Mouse (Mus musculus): ENCODE measurements around the gene Chit1. TPM values are rescaled to one million over a fixed set of nuclear protein-coding genes. Genes with fewer than 3 reads are reported as not detected.

The Chit1 gene
- total RNA-seq, 2 experiments from 2014 or later = 0.22 TPM; not detected in 1

DNA sequence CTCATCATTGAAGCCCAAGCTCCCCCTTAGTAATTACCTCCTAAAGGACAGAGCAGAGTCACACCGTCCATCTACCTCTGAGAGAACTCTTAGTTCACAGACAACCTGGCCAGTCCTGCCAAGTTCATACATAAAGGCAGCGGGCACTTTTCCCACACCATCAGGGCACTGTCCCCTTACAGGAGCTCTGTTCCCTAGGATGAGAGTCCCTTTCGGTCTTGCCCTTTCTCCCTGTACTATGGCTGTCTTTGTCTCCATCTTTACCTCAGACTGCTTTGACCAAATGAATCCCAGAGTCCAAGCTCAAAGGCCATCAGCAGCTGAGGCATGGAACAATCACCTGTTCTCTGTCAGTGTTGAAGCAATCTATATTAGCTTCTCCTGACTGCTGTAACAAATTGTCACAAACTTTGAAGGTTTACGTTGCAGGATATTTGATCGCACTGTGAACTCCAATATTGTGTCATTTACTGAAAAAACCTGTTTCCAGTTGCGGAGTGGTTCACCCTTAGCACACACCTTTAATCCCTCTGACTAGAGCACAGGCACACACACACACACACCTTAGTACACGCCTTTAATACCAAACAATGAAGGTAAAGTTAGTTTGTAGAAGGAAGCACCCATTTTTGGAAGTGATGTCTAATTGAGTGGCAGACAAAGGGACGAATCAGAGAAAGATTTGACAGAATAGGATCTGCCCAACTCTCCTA, 58.1 kb downstream of the Chit1 start:
- no peak for DNase-seq (ENCODE audit: extremely low spot score in 1 of 2, low spot score in 1 of 2)

DNA sequence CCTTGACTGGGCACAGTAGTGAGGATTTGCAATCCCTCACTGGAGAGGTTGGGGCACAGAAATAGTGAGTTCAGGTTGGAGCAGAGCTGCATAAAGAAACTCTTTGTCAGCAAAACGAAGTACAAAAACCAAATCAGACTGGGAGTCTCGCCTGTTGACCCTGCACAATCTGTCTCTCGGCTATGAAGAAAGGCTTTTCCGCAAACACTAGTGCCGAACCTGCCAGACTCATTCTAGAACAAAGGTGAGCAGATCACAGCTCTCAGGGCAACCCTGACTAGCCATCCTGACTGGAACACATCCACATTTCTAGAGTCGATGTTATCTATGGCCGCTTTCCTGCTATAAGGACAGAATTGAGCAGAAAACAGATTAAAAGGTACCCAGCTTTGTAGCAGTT, 62.0 kb downstream of the Chit1 start:
- no peak for DNase-seq (ENCODE audit: extremely low spot score in 1 of 2, low spot score in 1 of 2)

DNA sequence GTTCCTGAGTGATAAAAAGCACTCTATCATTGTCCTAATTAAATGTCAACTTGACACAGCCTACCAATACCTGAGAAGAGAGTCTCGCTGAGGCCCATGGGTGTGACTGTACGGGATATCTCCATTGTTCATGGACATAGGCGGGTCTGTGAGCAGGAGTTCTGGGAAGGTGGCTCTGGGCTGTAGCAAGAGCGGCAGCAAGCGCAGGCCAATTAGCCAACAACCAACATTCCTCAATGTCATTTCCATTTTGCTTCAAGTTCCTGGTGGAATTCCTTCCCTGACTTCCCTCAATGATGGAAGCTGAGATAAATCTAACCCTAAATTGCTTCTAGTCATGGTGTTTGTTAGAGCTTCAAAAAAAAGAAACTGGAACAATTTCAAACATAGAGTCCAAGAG, 66.9 kb downstream of the Chit1 start:
- DNase-seq (ENCODE audit: extremely low spot score in 1 of 2, low spot score in 1 of 2) = no peak

DNA sequence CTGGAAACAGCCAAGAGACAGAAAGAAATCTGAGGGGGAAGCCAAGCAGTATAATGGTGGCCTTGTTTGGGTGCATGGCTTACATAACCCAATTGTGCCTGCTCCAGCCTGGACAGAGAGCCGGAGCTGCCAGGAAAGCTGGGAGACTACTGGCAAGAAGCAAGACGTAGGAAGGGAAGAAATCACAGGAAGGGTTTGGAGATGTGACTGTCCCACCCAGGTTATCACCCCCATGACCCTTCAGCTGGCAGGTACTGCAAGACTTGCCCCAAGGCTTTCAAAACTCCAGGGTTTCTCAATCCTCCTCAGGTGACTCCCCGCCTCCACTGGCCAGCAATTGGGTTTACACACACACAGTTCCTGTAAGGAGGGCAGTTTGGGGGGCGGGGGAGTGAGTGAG, 71.0 kb downstream of the Chit1 start, which contains the start of gene Chil1:
TSS of gene Chil1 (plus strand) at position 152 of the 400 bp plus-strand sequence.
- no peak for DNase-seq (ENCODE audit: extremely low spot score in 1 of 2, low spot score in 1 of 2)

DNA sequence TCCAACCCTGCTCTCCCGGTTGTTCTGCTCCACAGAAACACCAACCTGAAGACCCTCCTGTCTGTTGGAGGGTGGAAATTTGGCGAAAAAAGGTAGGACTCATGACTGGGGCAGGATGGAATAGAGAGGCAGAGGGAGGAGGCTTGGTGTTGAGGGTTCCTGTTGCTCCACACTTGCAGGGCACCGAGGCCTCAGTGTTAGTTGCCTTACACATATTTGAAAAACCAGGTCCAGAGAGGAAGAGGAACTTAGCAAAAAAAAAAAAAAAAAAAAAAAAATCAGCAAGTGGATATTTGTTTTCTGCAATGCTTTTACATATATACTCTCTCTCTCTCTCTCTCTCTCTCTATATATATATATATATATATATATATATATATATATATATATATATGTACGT, 73.0 kb downstream of the Chit1 start:
- DNase-seq (ENCODE audit: extremely low spot score in 1 of 2, low spot score in 1 of 2) = no peak

DNA sequence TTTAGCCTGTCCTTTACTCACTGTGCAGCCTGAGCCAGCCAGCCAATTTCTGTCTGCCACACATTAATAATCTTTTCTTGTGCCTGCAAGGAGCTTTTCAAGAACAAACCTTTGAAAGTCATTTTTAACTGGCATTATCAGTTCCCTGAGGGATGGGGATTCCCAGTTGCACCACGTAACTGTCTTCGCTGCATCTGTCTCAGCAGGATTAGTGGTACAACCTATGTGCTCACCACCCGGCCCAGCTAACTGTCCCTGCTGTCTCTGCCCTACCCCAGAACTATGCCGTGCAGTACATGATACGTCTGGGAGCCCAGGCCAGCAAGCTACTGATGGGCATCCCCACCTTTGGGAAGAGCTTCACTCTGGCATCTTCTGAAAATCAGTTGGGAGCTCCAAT, 77.2 kb downstream of the Chit1 start:
- no peak for DNase-seq (ENCODE audit: extremely low spot score in 1 of 2, low spot score in 1 of 2)

DNA sequence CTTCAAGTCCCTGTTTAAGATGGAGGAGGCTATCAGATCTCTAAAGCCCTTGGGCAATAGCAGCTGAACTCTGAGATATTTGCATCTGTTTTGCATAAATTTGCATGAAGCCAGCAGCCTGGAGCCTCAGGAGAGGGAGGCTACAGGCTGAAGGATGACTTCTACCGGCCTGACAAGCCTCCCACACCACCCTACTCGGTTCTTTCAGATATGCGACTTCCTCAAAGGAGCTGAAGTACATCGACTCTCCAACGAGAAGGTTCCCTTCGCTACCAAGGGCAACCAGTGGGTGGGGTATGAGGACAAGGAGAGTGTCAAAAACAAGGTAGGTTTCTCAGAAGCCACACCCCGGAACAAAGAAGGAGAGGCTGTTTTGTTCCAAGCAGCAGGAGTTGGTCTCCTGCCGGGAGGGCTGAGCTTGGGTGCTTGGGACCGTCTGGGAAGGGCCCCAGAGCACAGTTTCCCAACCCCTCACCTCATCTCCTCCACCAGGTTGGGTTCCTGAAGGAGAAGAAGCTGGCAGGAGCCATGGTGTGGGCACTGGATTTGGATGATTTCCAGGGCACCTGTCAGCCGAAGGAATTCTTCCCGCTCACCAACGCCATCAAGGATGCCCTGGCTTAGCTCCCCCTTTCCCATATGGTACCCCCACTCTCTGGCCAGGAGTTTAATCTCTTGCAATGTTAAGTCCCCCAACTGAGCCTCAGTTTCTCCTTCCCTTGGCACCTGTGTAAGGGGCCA, 78.1 kb downstream of the Chit1 start:
- no peak for DNase-seq (ENCODE audit: extremely low spot score in 1 of 2, low spot score in 1 of 2)

DNA sequence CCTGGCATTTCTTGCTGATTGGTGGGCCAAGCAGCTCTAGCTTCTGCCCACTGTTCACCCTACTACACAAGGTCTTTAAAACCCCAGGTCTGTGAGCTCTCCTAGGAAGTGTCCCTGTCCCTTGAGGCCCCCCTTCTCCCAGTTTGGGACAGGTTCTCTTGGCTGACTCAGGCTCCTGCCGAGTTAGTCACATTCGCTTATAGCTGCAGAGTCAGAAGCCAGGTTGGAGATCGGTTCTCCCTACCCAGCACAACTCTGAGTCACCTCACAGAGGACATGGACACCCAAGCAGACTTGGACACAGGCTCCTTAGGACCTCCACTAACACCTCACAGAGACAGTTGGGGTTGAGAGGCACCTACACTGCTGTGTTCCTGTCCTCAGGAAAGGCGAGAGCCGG, 80.2 kb downstream of the Chit1 start:
- no peak for DNase-seq (ENCODE audit: extremely low spot score in 1 of 2, low spot score in 1 of 2)

DNA sequence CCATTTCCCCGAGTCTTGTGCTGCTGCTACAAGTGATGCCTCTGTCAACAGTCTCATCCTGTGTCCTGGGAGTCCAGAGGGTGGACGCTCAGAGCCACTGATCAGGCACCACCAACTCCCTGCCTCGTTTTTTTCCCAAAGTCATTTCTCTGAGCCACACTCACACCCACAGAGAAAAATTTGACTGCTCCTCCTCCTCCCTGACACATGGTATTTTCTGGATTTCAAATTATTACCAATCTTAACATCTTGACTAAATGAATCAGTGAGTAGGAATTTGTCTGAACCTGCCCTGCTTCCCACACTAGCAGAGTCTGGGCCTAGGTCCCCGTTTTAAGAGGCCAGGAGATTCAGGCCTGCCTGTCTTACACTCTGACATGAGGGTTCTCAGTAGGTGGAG, 81.0 kb downstream of the Chit1 start:
- DNase-seq (ENCODE audit: extremely low spot score in 1 of 2, low spot score in 1 of 2) = no peak

DNA sequence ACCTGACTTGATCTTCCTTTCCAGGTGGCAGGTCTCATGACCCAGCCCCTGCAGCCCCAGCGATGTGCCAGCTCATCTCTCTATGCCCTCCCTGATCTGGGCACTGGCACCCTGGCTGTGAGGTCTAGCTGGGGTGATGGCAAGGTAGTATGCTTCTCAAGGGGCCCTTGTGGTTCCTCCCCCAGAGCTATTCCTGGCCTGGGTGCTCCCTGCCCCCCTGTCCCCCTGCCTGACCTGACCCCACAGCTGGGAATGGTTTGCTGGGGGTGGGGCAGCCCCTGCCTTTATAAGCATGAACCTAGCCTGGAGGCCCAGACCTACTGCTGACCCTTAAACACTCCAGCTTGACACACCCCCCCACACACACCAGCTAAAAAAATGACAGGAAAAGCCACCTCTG, 82.1 kb downstream of the Chit1 start, which contains the start of gene Mybph:
TSS of gene Mybph (plus strand) at position 323 of the 400 bp plus-strand sequence.
- DNase-seq (ENCODE audit: extremely low spot score in 1 of 2, low spot score in 1 of 2) = no peak

DNA sequence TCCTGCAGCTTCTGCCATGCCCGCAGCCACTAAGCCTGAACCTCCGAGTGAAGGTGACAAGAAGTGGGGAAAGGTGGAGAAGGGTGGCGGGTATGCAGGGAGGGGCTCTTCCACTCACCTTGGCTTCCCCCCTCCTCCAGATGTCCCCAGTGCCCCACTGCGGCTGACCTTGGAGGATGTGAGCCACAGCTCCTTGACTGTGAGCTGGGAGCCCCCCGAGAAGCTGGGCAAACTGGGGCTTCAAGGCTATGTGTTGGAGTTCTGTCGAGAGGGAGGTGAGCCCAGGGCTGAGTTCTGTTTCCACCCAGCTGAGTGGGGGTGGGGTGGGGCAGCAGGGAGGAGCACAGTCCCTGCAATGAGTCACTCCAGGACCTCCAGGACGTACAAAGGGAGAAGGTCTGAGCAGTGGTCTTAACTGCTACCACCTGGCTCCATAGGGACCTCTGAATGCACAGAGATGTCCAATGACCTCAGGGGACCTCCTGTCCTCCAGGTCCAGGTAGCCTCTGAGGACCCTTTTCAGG, 82.7 kb downstream of the Chit1 start:
- DNase-seq (ENCODE audit: extremely low spot score in 1 of 2, low spot score in 1 of 2) = no peak

DNA sequence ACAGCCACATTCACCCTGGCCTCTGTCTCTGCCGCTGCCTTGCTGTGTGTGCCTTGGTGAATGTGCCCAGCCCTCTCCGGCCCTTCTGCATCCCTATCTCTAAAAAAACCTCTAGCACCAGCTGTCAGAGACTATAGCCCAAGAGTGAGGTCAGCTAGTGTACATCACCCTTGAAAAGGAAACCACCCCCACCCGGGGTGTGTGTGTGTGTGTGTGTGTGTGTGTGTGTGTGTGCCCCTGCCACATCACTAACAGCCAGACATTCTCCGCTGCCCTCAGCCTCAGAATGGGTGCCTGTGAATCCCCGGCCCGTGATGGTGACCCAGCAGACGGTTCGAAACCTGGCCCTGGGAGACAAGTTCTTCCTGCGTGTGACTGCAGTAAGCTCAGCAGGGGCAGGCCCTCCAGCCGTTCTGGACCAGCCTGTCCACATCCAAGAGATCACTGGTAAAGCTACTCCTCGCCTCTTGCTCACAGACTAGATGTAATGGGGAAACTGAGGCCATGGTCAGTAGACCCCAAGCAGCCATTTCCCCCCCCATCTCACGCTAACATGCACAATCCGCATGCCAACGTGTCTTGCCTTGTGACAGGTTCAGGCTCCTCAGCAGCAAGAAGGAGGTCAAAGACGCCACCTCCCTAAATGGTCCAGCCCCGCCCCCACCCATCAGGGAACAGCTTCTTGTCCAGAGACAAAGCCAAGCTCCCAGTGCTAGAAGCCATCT, 83.4 kb downstream of the Chit1 start:
- no peak for DNase-seq (ENCODE audit: extremely low spot score in 1 of 2, low spot score in 1 of 2)

DNA sequence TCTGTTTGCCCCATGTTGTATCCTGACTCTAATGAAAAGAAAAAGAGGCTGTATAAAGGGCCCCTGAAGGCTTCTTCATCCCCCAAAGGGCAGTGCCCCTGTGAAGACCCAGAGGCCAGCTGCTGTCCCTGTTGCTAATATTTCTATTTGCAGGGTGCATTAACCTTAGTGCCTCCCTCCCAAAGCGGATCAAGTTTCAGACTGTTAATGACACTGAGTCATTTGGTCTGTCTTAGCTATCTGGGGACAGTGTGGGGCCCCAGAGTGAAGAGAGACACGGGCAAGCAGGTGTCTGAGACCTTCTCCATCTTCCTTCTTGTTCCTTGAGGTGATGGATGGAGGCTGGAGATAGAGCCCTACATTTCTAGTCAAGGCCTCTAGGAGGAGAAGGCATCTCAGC, 84.1 kb downstream of the Chit1 start:
- no peak for DNase-seq (ENCODE audit: extremely low spot score in 1 of 2, low spot score in 1 of 2)

DNA sequence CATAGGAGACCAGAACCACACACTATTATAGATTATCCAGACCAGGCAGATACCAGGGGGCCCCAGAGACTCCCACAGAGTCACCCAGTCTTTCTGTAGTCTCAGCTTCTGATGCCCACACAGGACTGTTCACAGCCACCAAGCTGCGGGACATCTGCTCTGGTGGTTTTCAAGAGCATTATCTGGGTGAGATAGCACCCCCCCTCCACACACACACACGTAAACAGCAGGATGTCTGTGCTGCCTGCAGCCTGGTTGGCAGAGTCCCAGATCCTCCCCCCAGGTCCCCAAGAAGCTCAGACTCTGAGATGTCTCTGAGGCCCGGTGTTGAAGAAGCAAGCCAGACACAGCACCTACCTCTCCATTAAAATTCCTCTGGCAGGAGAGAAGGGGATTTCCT, 84.5 kb downstream of the Chit1 start:
- no peak for DNase-seq (ENCODE audit: extremely low spot score in 1 of 2, low spot score in 1 of 2)

DNA sequence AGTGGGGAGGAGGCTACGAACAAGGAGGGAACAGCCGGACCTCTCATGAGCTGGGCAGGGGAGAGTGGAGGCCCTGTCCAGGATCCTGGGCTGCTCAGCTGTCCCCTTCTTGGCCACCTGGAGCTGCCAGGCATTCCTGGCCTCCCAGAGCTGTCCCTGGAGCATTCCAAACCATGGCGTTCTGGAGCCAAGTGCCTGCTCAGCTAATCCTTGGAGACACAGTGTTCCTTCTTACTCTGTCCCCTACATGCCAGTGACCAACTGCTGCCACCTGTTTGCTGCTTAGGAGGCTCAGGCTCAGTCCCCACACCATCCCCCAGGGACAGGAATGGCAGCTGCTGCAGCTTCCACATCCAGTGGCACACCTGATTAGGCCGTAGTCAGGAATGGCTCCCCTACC, 84.9 kb downstream of the Chit1 start:
- DNase-seq (ENCODE audit: extremely low spot score in 1 of 2, low spot score in 1 of 2) = no peak

DNA sequence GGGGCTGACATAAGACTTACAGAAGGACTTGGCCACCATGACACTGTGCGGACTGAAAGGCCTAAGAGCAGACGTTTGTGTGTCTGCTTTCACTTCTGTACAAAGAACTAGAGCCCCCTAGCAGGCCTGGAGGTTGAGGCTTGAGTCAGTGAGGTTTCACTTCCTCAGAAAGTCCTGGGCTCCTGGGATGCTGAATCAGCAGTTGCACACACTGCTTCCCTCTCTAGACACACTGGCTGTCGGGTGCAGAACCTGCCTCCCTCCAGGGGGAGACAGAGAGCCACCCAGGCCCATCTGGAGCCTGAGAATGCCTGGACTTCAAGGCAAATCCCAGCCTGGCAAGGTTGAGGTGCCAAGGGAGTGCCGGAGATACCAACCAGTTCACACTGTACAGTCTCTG, 85.3 kb downstream of the Chit1 start:
- peak; percentile 67 to 79 for DNase-seq (ENCODE audit: extremely low spot score in 1 of 2, low spot score in 1 of 2)

DNA sequence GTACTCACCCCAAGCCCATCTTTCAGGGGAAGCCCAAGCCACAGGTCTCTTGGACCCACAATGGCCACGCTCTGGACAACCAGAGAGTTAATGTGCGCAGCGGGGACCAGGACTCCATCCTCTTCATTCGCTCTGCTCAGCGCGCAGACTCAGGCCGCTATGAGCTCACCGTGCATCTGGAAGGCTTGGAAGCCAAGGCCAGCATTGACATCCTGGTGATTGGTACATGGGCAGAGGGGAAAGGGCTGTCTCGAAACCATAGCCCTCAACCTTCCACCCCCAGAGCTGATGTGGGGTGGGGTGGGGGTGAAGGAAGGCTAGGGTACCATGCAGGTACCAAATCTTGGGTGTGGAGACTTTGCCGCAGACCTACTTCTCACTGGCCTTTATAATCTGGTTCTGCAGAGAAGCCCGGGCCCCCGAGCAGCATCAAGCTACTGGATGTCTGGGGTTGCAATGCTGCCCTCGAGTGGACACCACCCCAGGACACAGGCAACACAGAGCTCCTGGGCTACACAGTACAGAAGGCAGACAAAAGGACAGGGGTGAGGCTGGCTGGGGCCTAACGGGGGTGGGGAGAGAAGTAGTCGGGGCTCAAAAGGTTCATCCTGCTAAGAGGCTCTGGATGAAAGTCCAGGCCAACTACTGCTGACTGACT, 86.4 kb downstream of the Chit1 start:
- DNase-seq (ENCODE audit: extremely low spot score in 1 of 2, low spot score in 1 of 2) = no peak

DNA sequence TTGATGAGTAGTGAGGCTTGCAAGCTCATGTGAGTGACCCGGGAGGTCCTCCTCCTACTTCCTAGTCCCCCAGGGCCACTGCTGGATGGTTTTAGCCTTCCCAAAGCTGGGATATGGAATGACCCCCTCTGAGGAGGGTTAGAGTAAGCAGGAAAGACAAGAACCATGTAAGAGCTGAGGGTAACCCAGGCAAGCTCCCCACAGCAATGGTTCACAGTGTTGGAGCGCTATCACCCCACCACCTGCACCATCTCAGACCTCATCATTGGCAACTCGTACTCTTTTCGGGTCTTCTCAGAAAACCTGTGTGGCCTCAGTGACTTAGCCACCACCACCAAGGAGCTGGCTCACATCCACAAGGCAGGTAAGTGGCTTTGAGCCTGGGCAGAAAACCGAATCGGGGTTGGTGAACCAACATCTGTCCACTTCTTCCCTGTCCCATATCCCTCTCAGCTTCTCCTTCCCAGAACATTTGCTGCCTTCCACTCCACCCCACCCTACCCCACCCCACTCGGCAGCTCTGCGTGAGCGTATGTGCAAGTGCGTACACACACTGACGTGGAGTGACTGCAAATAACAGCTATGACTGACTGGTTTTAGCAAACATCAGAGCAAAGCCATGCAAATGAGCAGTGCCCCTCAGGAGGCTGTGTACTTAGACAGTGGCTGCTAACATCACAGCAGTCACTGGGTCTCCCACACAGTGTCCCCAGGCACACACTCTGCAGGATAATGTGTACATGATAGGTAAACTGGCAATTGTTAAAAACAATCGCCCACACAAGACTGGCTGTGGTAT, 87.4 kb downstream of the Chit1 start:
- no peak for DNase-seq (ENCODE audit: extremely low spot score in 1 of 2, low spot score in 1 of 2)

DNA sequence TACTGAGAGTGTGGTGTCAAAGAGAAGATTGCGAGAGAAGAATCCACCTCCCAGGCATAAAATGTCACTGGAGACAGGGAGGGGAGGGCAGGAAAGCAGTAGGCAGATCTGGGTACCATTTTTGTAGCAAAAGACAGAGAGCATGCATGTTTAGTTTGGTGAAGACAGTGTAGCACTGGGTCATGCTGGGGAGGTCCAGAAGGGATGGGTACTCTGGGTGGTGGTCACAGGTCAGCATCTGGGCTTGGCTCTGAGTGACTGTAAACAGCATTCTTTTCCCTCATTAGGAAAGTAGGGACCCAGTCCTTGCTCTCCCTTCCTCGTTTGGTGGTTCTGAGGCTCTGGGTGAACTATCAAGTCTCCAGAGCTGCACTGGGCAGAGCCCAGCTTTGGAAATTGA, 89.4 kb downstream of the Chit1 start:
- DNase-seq (ENCODE audit: extremely low spot score in 1 of 2, low spot score in 1 of 2) = no peak

Measured in layer of hippocampus, postnatal 25 days (tissue).